Mouse (Mus musculus) embryonic facial prominence, embryonic 15.5 days (tissue): ENCODE measurements around the gene Gm10577. TPM values are rescaled to one million over a fixed set of nuclear protein-coding genes. Genes with fewer than 3 reads are reported as not detected.

Experiments used
- ATAC-seq: fragments of 200-750 bp; cut with Nextera tagmentation; 2 replicates; pipeline ENCODE4 v1.8.0; 2017; ENCODE audit warnings: low read depth, moderate TSS enrichment; ENCODE audit not compliant: insufficient number of reproducible peaks, low FRiP score, low TSS enrichment
- H3K27ac ChIP-seq: fragments of 300-500 bp; sonication (generic); replicated peaks from 2 replicates; pipeline ENCODE4 v1.5.1; 2015; ENCODE audit warnings: mild to moderate bottlenecking, inconsistent platforms
- H3K27me3 ChIP-seq: fragments of 300-500 bp; sonication (generic); 2 replicates; pipeline ENCODE4 v1.6.1; 2015; ENCODE audit warnings: inconsistent platforms
- H3K36me3 ChIP-seq: fragments of 300-500 bp; sonication (generic); 2 replicates; pipeline ENCODE4 v1.6.1; 2015; ENCODE audit warnings: mild to moderate bottlenecking, inconsistent platforms
- H3K4me1 ChIP-seq: fragments of 300-500 bp; sonication (generic); 2 replicates; pipeline ENCODE4 v1.6.1; 2015; ENCODE audit warnings: inconsistent platforms
- H3K4me2 ChIP-seq: fragments of 300-500 bp; sonication (generic); replicated peaks from 2 replicates; pipeline ENCODE4 v1.6.1; 2015; ENCODE audit warnings: mild to moderate bottlenecking, inconsistent platforms
- H3K4me3 ChIP-seq: fragments of 300-500 bp; sonication (generic); replicated peaks from 2 replicates; pipeline ENCODE4 v1.5.1; 2015; ENCODE audit warnings: mild to moderate bottlenecking, inconsistent platforms
- H3K9ac ChIP-seq: fragments of 300-500 bp; sonication (generic); 2 replicates; pipeline ENCODE4 v1.6.1; 2015; ENCODE audit warnings: inconsistent platforms
- H3K9me3 ChIP-seq: fragments of 300-500 bp; sonication (generic); replicated peaks from 2 replicates; pipeline ENCODE4 v1.6.1; 2016; ENCODE audit warnings: inconsistent platforms
- WGBS: fragments of 180-500 bp; shearing (Covaris S2); methylation state at CpG from one replicate; pipeline ENCODE4 v1.1.7; 2015; 5-methylcytosine and 5-hydroxymethylcytosine counted together
- polyA plus RNA-seq: library from polyadenylated mRNA; unstranded; fragments of >200 nt; fragmentation: Nextera tagmentation; extraction: Ambion mirVana; gene quantifications from 2 replicates; pipeline ENCODE4 v1.2.1, GENCODE M21; 2015

Gm10577 gene
- polyA plus RNA-seq, 1 experiment from 2014 or later = not detected

- Histone ChIP-seq H3K36me3 (peaks cover 47% of the 10 kb centered on the region), H3K9me3 (no peaks in the 10 kb centered on the region), H3K9ac (no peak overlapping the region), H3K4me3 (no peak overlapping the region), H3K4me2 (no peak overlapping the region), H3K4me1 (peaks cover 7% of the 10 kb centered on the region), H3K27ac (no peak overlapping the region), H3K27me3 (no peaks in the 10 kb centered on the region)
- ATAC-seq = no peak
- whole genome bisulfite sequencing = 84% methylated on average over 5 of the region's 5 CpGs
Observed at GRCm38 (mm10) chr4:100995617-100996016, 24.9 kb downstream of the Gm10577 start.

- H3K9me3 ChIP-seq = no peaks in the 10 kb centered on the region
- H3K27me3 ChIP-seq = no peaks in the 10 kb centered on the region
- no peak overlapping the region for H3K4me3 ChIP-seq
- 74% methylated on average over 18 of the region's 18 CpGs for WGBS
- ATAC-seq = no peak
- H3K4me1 ChIP-seq = peaks cover 9% of the 10 kb centered on the region
- H3K27ac ChIP-seq = no peak overlapping the region
- peaks cover 57% of the 10 kb centered on the region for H3K36me3 ChIP-seq
- H3K4me2 ChIP-seq = no peak overlapping the region
- H3K9ac ChIP-seq = no peak overlapping the region
Observed at GRCm38 (mm10) chr4:100994442-100995255, 25.8 kb downstream of the Gm10577 start.

- Histone ChIP-seq H3K4me3 (no peak overlapping the region), H3K9me3 (no peaks in the 10 kb centered on the region), H3K4me2 (no peak overlapping the region), H3K27ac (no peak overlapping the region), H3K9ac (no peak overlapping the region), H3K4me1 (peaks cover 9% of the 10 kb centered on the region), H3K27me3 (no peaks in the 10 kb centered on the region), H3K36me3 (peaks cover 69% of the 10 kb centered on the region)
- ATAC-seq = no peak
- 76% methylated on average over 6 of the region's 6 CpGs for WGBS
Observed at GRCm38 (mm10) chr4:100992086-100992485, 28.4 kb downstream of the Gm10577 start.

- Histone ChIP-seq H3K36me3 (peaks cover 77% of the 10 kb centered on the region), H3K4me1 (peaks cover 9% of the 10 kb centered on the region), H3K27ac (0 out of 2 replicates have a peak overlapping the region, but pooled peaks have one; percentile 6), H3K27me3 (no peaks in the 10 kb centered on the region), H3K9ac (no peak overlapping the region), H3K9me3 (no peaks in the 10 kb centered on the region), H3K4me2 (no peak overlapping the region), H3K4me3 (no peak overlapping the region)
- 29% methylated on average over 4 of the region's 4 CpGs for WGBS
- peak; percentile 40; the same call in 1 of the 2 replicates for ATAC-seq
Observed at GRCm38 (mm10) chr4:100990996-100991395, 29.5 kb downstream of the Gm10577 start.

GRCm38 (mm10) chr4:100988231-100988799 lies 32.2 kb downstream of the Gm10577 start:
- H3K9ac ChIP-seq = no peak overlapping the region
- no peak overlapping the region for H3K4me2 ChIP-seq
- H3K9me3 ChIP-seq = no peaks in the 10 kb centered on the region
- H3K27me3 ChIP-seq = no peaks in the 10 kb centered on the region
- H3K4me3 ChIP-seq = no peak overlapping the region
- H3K36me3 ChIP-seq = peaks cover 79% of the 10 kb centered on the region
- no peak overlapping the region for H3K27ac ChIP-seq
- peaks cover 9% of the 10 kb centered on the region for H3K4me1 ChIP-seq
- 77% methylated on average over 8 of the region's 8 CpGs for WGBS
- no peak for ATAC-seq

- no peak for ATAC-seq
- no peaks in the 10 kb centered on the region for H3K9me3 ChIP-seq
- H3K4me1 ChIP-seq = peaks cover 9% of the 10 kb centered on the region
- H3K4me3 ChIP-seq = no peak overlapping the region
- no peaks in the 10 kb centered on the region for H3K27me3 ChIP-seq
- no peak overlapping the region for H3K27ac ChIP-seq
- H3K4me2 ChIP-seq = no peak overlapping the region
- H3K9ac ChIP-seq = no peak overlapping the region
- peaks cover 76% of the 10 kb centered on the region for H3K36me3 ChIP-seq
- 81% methylated on average over 1 of the region's 1 CpGs for WGBS
Observed at GRCm38 (mm10) chr4:100987187-100987586, 33.3 kb downstream of the Gm10577 start.

- WGBS = 89% methylated on average over 7 of the region's 7 CpGs
- Histone ChIP-seq H3K9ac (no peak overlapping the region), H3K4me1 (peaks cover 4% of the 10 kb centered on the region; the same call in 1 of the 2 replicates), H3K27ac (no peak overlapping the region), H3K9me3 (no peaks in the 10 kb centered on the region), H3K27me3 (no peaks in the 10 kb centered on the region), H3K36me3 (peaks cover 69% of the 10 kb centered on the region), H3K4me3 (no peak overlapping the region), H3K4me2 (no peak overlapping the region)
- no peak for ATAC-seq
Observed at GRCm38 (mm10) chr4:100977522-100977921, 43.0 kb downstream of the Gm10577 start.

- Histone ChIP-seq H3K4me2 (no peak overlapping the region), H3K9me3 (no peaks in the 10 kb centered on the region), H3K4me3 (no peak overlapping the region), H3K27me3 (no peaks in the 10 kb centered on the region), H3K27ac (no peak overlapping the region), H3K36me3 (peaks cover 59% of the 10 kb centered on the region), H3K4me1 (peaks cover 4% of the 10 kb centered on the region; the same call in 1 of the 2 replicates), H3K9ac (no peak overlapping the region)
- 83% methylated on average over 14 of the region's 14 CpGs for WGBS
- no peak for ATAC-seq
Observed at GRCm38 (mm10) chr4:100974455-100975035, 46.0 kb downstream of the Gm10577 start.

GRCm38 (mm10) chr4:100973641-100974454 lies 46.6 kb downstream of the Gm10577 start:
- Histone ChIP-seq H3K4me3 (no peak overlapping the region), H3K4me2 (no peak overlapping the region), H3K4me1 (peaks cover 4% of the 10 kb centered on the region; the same call in 1 of the 2 replicates), H3K9me3 (no peaks in the 10 kb centered on the region), H3K36me3 (peaks cover 62% of the 10 kb centered on the region), H3K9ac (no peak overlapping the region), H3K27me3 (no peaks in the 10 kb centered on the region), H3K27ac (no peak overlapping the region)
- WGBS = 57% methylated on average over 16 of the region's 16 CpGs
- no peak for ATAC-seq
